Mouse (Mus musculus) embryonic fibroblast, embryonic 13.5 days (primary cell): Measurements from ENCODE around the gene Hsp90b1.

Experiments used
- CTCF ChIP-seq: IDR thresholded peaks from 2 replicates; pipeline ENCODE4 v1.5.1; 2011; ENCODE audit warnings: mild to moderate bottlenecking, control low read depth, low read length, moderate library complexity, borderline replicate concordance; ENCODE audit not compliant: insufficient read depth
- POLR2A ChIP-seq: IDR thresholded peaks from 2 replicates; pipeline ENCODE4 v1.6.1; 2011; ENCODE audit warnings: low read depth, mild to moderate bottlenecking, control low read depth, low read length, moderate library complexity

GRCm38 (mm10) chr10:86703375-86703774, 1.9 kb downstream of the Hsp90b1 start:
- TF ChIP-seq POLR2A (no peak), CTCF (no peak)
